Mouse (Mus musculus): ENCODE results near the gene Cpeb4.
A peak's percentile ranks its signal among the peaks of the same experiment; 100 is the strongest.
"Not testable (repeated sequence)": the region's sequence is repeated elsewhere in the genome, so short reads cannot be mapped to it uniquely, and the experiment has no call there.

The Cpeb4 gene

GRCm38 (mm10) chr11:31871911-31872310, at the start of gene Cpeb4:
Cpeb4 (plus strand) TSS chr11:31872211.
- no peak for DNase-seq

GRCm38 (mm10) chr11:31822556-31822955, 49.5 kb upstream of the Cpeb4 start:
- DNase-seq, result no peak

GRCm38 (mm10) chr11:31823513-31823912, 48.5 kb upstream of the Cpeb4 start:
- DNase-seq, result no peak

GRCm38 (mm10) chr11:31824504-31825166, 47.4 kb upstream of the Cpeb4 start:
- peak; percentile 13 for DNase-seq

GRCm38 (mm10) chr11:31828011-31828770, 43.8 kb upstream of the Cpeb4 start:
- DNase-seq, result no peak

GRCm38 (mm10) chr11:31828771-31829072, 43.3 kb upstream of the Cpeb4 start:
- no peak for DNase-seq

GRCm38 (mm10) chr11:31830213-31831151, 41.5 kb upstream of the Cpeb4 start:
- no peak for DNase-seq

- no peak for DNase-seq
Observed at GRCm38 (mm10) chr11:31831451-31831850, 40.6 kb upstream of the Cpeb4 start.

GRCm38 (mm10) chr11:31831983-31832382, 40.0 kb upstream of the Cpeb4 start:
- peak; percentile 51 for DNase-seq

- no peak for DNase-seq
Observed at GRCm38 (mm10) chr11:31832439-31832980, 39.5 kb upstream of the Cpeb4 start.

GRCm38 (mm10) chr11:31833506-31833905, 38.5 kb upstream of the Cpeb4 start:
- no peak for DNase-seq

- DNase-seq, result no peak
Observed at GRCm38 (mm10) chr11:31835352-31835751, 36.7 kb upstream of the Cpeb4 start.

GRCm38 (mm10) chr11:31837243-31837642, 34.8 kb upstream of the Cpeb4 start:
- no peak for DNase-seq

GRCm38 (mm10) chr11:31837753-31838152, 34.3 kb upstream of the Cpeb4 start:
- no peak for DNase-seq

- no peak for DNase-seq
Observed at GRCm38 (mm10) chr11:31838442-31839083, 33.4 kb upstream of the Cpeb4 start.

GRCm38 (mm10) chr11:31839084-31839460, 32.9 kb upstream of the Cpeb4 start:
- DNase-seq, result no peak

- no peak for DNase-seq
Observed at GRCm38 (mm10) chr11:31842171-31842959, 29.6 kb upstream of the Cpeb4 start.

- no peak for DNase-seq
Observed at GRCm38 (mm10) chr11:31843177-31843833, 28.7 kb upstream of the Cpeb4 start.

GRCm38 (mm10) chr11:31843834-31844188, 28.2 kb upstream of the Cpeb4 start:
- no peak for DNase-seq

GRCm38 (mm10) chr11:31845111-31845510, 26.9 kb upstream of the Cpeb4 start:
- DNase-seq, result not testable (repeated sequence)

GRCm38 (mm10) chr11:31846771-31847468, 25.1 kb upstream of the Cpeb4 start:
- no peak for DNase-seq
